ENCODE assay signal across 21 mouse cellular contexts in genomic region chr2:51219714-51220113, GRCm38 (mm10).
DNase-seq lines count a peak whose midpoint lies in the region; ATAC-seq and TF ChIP-seq lines count a peak whose summit lies in the region.
"Had no signal": no experiment of that assay in that cellular context is flagged by ENCODE, and none has a peak within 500 bp of the region (broad histone marks: within the 10 kb centered on the region; RNA-seq: fewer than 3 reads in every experiment).

No protein-coding gene starts in this region.

- WGBS in kidney, embryonic 14.5 days, result 44% methylated on average over 6 of the region's 6 CpGs
- 67% methylated on average over 6 of the region's 6 CpGs for WGBS in kidney, adult 2 months
- WGBS in embryonic facial prominence, embryonic 13.5 days, result 12% methylated on average over 6 of the region's 6 CpGs
- 12% methylated on average over 6 of the region's 6 CpGs for WGBS in limb, embryonic 14.5 days
- WGBS in forebrain, embryonic 14.5 days, result 68% methylated on average over 6 of the region's 6 CpGs

- no peak overlapping the region for H3K4me3 ChIP-seq in kidney, embryonic 14.5 days (ENCODE audit: low read length)
- no peak overlapping the region for H3K4me3 ChIP-seq in kidney, adult 2 months (ENCODE audit: insufficient read depth, low read depth, low read length)
- H3K4me3 ChIP-seq in ES-E14 (ENCODE audit: insufficient read depth in 1 of 2, low read depth in 1 of 2, low read length in 2 of 2, poor library complexity in 1 of 2, severe bottlenecking in 1 of 2), result no peak overlapping the region
- H3K4me3 ChIP-seq in embryonic facial prominence, embryonic 13.5 days, result no peak overlapping the region
- no peak overlapping the region for H3K4me3 ChIP-seq in limb, embryonic 14.5 days (replicated peaks; ENCODE audit: low read length)
- H3K4me3 ChIP-seq in forebrain, embryonic 14.5 days (ENCODE audit: low read depth, low read length), result no peak overlapping the region
- H3K4me3 ChIP-seq: gastrocnemius, adult 2 months; midbrain, embryonic 13.5 days; neural tube, embryonic 12.5 days had no signal

- in situ Hi-C loops in ES-E14 (cut with MboI; ENCODE audit: low sequenced_read_pairs in 2 of 2, unreplicated experiment in 2 of 2), result no loop called here

- no peak for TF ChIP-seq POLR2A in kidney, adult 2 months (IDR thresholded peaks at IDR 0.05; ENCODE audit: low read depth, low read length)
- no peak for TF ChIP-seq POLR2A in limb, embryonic 14.5 days (IDR thresholded peaks at IDR 0.05; ENCODE audit: borderline replicate concordance, extremely low read depth, insufficient read depth, insufficient read length)

- no peaks in the 10 kb centered on the region for H3K27me3 ChIP-seq in kidney, embryonic 14.5 days (ENCODE audit: control insufficient read depth, insufficient read depth, low read length)
- H3K27me3 ChIP-seq in kidney, adult 2 months (replicated peaks; ENCODE audit: control insufficient read depth, insufficient read depth, low read length), result no peaks in the 10 kb centered on the region
- H3K27me3 ChIP-seq in embryonic facial prominence, embryonic 13.5 days, result no peaks in the 10 kb centered on the region
- no peaks in the 10 kb centered on the region for H3K27me3 ChIP-seq in limb, embryonic 14.5 days (ENCODE audit: control insufficient read depth, insufficient read depth, low read length)
- H3K27me3 ChIP-seq in forebrain, embryonic 14.5 days (replicated peaks; ENCODE audit: control insufficient read depth, insufficient read depth, low read length), result no peaks in the 10 kb centered on the region
- H3K27me3 ChIP-seq: midbrain, embryonic 13.5 days; neural tube, embryonic 12.5 days had no signal

- H3K9me3 ChIP-seq in kidney, embryonic 14.5 days (ENCODE audit: control insufficient read depth, low read length), result no peaks in the 10 kb centered on the region
- H3K9me3 ChIP-seq in ES-E14 (ENCODE audit: control insufficient read depth, insufficient read depth, low read depth, low read length), result no peaks in the 10 kb centered on the region
- no peaks in the 10 kb centered on the region for H3K9me3 ChIP-seq in embryonic facial prominence, embryonic 13.5 days
- no peaks in the 10 kb centered on the region for H3K9me3 ChIP-seq in limb, embryonic 14.5 days (ENCODE audit: control insufficient read depth, low read length)
- no peaks in the 10 kb centered on the region for H3K9me3 ChIP-seq in forebrain, embryonic 14.5 days (replicated peaks; ENCODE audit: control insufficient read depth, low read length)
- H3K9me3 ChIP-seq: midbrain, embryonic 13.5 days; neural tube, embryonic 12.5 days had no signal

- no peak overlapping the region for H3K4me2 ChIP-seq in kidney, embryonic 14.5 days (replicated peaks; ENCODE audit: low read depth, low read length)
- no peak overlapping the region for H3K4me2 ChIP-seq in embryonic facial prominence, embryonic 13.5 days
- H3K4me2 ChIP-seq in limb, embryonic 14.5 days (replicated peaks; ENCODE audit: low read depth, low read length, severe bottlenecking), result no peak overlapping the region
- H3K4me2 ChIP-seq in forebrain, embryonic 14.5 days (ENCODE audit: low read length), result no peak overlapping the region
- H3K4me2 ChIP-seq: midbrain, embryonic 13.5 days; neural tube, embryonic 12.5 days had no signal

- ATAC-seq in kidney, embryonic 14.5 days (ENCODE audit: low FRiP score, low TSS enrichment), result no peak
- ATAC-seq in embryonic facial prominence, embryonic 13.5 days (ENCODE audit: insufficient number of reproducible peaks, insufficient read depth, low FRiP score, low TSS enrichment, low read depth), result no peak
- ATAC-seq in limb, embryonic 14.5 days (ENCODE audit: low FRiP score, low read depth), result peak; percentile 75; the same call in 1 of the 2 replicates
- no peak for ATAC-seq in monocyte, adult 5-6 weeks (replicated peaks; ENCODE audit: insufficient number of reproducible peaks, low FRiP score, low TSS enrichment, poor library complexity, severe bottlenecking)
- no peak for ATAC-seq in forebrain, embryonic 14.5 days
- ATAC-seq: hindbrain, postnatal 0 days; midbrain, embryonic 13.5 days had no signal

- 0 out of 2 replicates have a peak overlapping the region, but pooled peaks have one; percentile 24 for H3K27ac ChIP-seq in kidney, embryonic 14.5 days (ENCODE audit: low read depth, low read length)
- no peak overlapping the region for H3K27ac ChIP-seq in kidney, adult 2 months (ENCODE audit: insufficient read depth, low read depth, low read length)
- no peak overlapping the region for H3K27ac ChIP-seq in ES-E14 (ENCODE audit: insufficient read depth, low read depth, low read length, poor library complexity, severe bottlenecking)
- H3K27ac ChIP-seq in embryonic facial prominence, embryonic 13.5 days, result peak overlapping the region; percentile 44; the same call in 1 of the 2 replicates
- H3K27ac ChIP-seq in limb, embryonic 14.5 days (replicated peaks; ENCODE audit: low read depth, low read length), result no peak overlapping the region; the same call in 1 of the 2 replicates
- H3K27ac ChIP-seq in forebrain, embryonic 14.5 days (ENCODE audit: low read depth, low read length), result no peak overlapping the region
- H3K27ac ChIP-seq: gastrocnemius, adult 2 months; hindbrain, postnatal 0 days; midbrain, embryonic 13.5 days; neural tube, embryonic 12.5 days; stomach, postnatal 0 days had no signal

- no peak for DNase-seq in kidney, adult 2 months
- no peak for DNase-seq in ES-E14 (ENCODE audit: low read depth, low spot score)
- peak; percentile 81 for DNase-seq in limb, embryonic 14.5 days (ENCODE audit: low spot score)
- no peak for DNase-seq in ovary, postnatal 14 days (ENCODE audit: low spot score)
- DNase-seq in forebrain, embryonic 14.5 days (ENCODE audit: low spot score), result no peak
- DNase-seq: cerebellum, postnatal 36 days; gastrocnemius, adult 2 months; heart, adult 18-20 months; kidney, postnatal 10 days; layer of hippocampus, postnatal 36 days; lung, postnatal 14 days; retina, postnatal 1 day; spleen, adult 18-20 months; thymus, postnatal 4 days had no signal

- H3K36me3 ChIP-seq in kidney, embryonic 14.5 days (ENCODE audit: control insufficient read depth, insufficient read depth, low read length), result no peaks in the 10 kb centered on the region
- no peaks in the 10 kb centered on the region for H3K36me3 ChIP-seq in kidney, adult 2 months (ENCODE audit: control insufficient read depth, insufficient read depth, low read length)
- H3K36me3 ChIP-seq in ES-E14 (ENCODE audit: control insufficient read depth, insufficient read depth, low read length, poor library complexity, severe bottlenecking), result no peaks in the 10 kb centered on the region
- H3K36me3 ChIP-seq in embryonic facial prominence, embryonic 13.5 days, result no peaks in the 10 kb centered on the region
- no peaks in the 10 kb centered on the region for H3K36me3 ChIP-seq in limb, embryonic 14.5 days (ENCODE audit: control insufficient read depth, insufficient read depth, low read length)
- H3K36me3 ChIP-seq in forebrain, embryonic 14.5 days (ENCODE audit: control insufficient read depth, insufficient read depth, low read length), result no peaks in the 10 kb centered on the region
- H3K36me3 ChIP-seq: midbrain, embryonic 13.5 days; neural tube, embryonic 12.5 days had no signal

- H3K4me1 ChIP-seq in kidney, embryonic 14.5 days (ENCODE audit: control insufficient read depth, insufficient read depth, low read length), result no peaks in the 10 kb centered on the region
- no peaks in the 10 kb centered on the region for H3K4me1 ChIP-seq in kidney, adult 2 months (ENCODE audit: control insufficient read depth, insufficient read depth, low read length)
- H3K4me1 ChIP-seq in ES-E14 (ENCODE audit: control insufficient read depth in 2 of 2, insufficient read depth in 2 of 2, low read length in 2 of 2, poor library complexity in 1 of 2), result no peaks in the 10 kb centered on the region
- H3K4me1 ChIP-seq in embryonic facial prominence, embryonic 13.5 days, result peaks cover 19% of the 10 kb centered on the region
- peaks cover 9% of the 10 kb centered on the region for H3K4me1 ChIP-seq in limb, embryonic 14.5 days (ENCODE audit: control insufficient read depth, insufficient read depth, low read length)
- H3K4me1 ChIP-seq in forebrain, embryonic 14.5 days (ENCODE audit: control insufficient read depth, insufficient read depth, low read length), result no peaks in the 10 kb centered on the region
- H3K4me1 ChIP-seq: midbrain, embryonic 13.5 days; neural tube, embryonic 12.5 days had no signal

- no peak overlapping the region for H3K9ac ChIP-seq in kidney, embryonic 14.5 days (ENCODE audit: low read depth, low read length)
- H3K9ac ChIP-seq in ES-E14 (ENCODE audit: insufficient read depth, low read depth, low read length, poor library complexity, severe bottlenecking), result no peak overlapping the region
- H3K9ac ChIP-seq in embryonic facial prominence, embryonic 13.5 days, result no peak overlapping the region
- no peak overlapping the region for H3K9ac ChIP-seq in limb, embryonic 14.5 days (ENCODE audit: low read depth, low read length, severe bottlenecking)
- H3K9ac ChIP-seq in forebrain, embryonic 14.5 days (ENCODE audit: low read length), result no peak overlapping the region
- H3K9ac ChIP-seq: midbrain, embryonic 13.5 days; neural tube, embryonic 12.5 days had no signal

- no peak for TF ChIP-seq CTCF in kidney, adult 2 months (conservative IDR thresholded peaks at IDR 0.05; ENCODE audit: insufficient read depth, insufficient read length, low read depth, low read length)

TF ChIP-seq in ES-E14, 5 proteins besides CTCF, POLR2A, EP300 and RAD21:
- TF ChIP-seq ZNF384 (IDR thresholded peaks at IDR 0.05; ENCODE audit: low read depth, low read length) (0 out of 2 replicates have a peak, but pooled peaks have one; percentile 14), CHD2 (IDR thresholded peaks at IDR 0.05; ENCODE audit: low read depth, low read length) (no peak), ZC3H11A (IDR thresholded peaks at IDR 0.05; ENCODE audit: borderline replicate concordance, low read depth, low read length) (no peak)

Comparison
In these comparisons a context has a peak if more than half of its experiments do, and no peak if none do; other contexts are left out.
1. H3K27ac ChIP-seq: peak in kidney, embryonic 14.5 days (single experiment) and embryonic facial prominence, embryonic 13.5 days (single experiment); none in kidney, adult 2 months (single experiment), ES-E14 (single experiment), limb, embryonic 14.5 days (single experiment) and forebrain, embryonic 14.5 days (single experiment).